Mouse (Mus musculus) left cerebral cortex, adult 2 months (tissue): ENCODE measurements at regions not wholly inside any gene's neighbourhood (a gene's known extent, or its start where the extent isn't known, plus 50 kb on each side); places are given as distances from the start of the nearest gene placed in this dataset.
A peak's percentile ranks its signal among the peaks of the same experiment; 100 is the strongest.
"Not testable (repeated sequence)": the region's sequence is repeated elsewhere in the genome, so short reads cannot be mapped to it uniquely, and the experiment has no call there.

ENCODE experiments used
- DNase-seq, 2 experiments: peaks; one replicate each; pipeline ENCODE4 v3.0.0; 2021 to 2022; ENCODE audit warnings: low spot score in 2 of 2, mixed read lengths in 1 of 2; ENCODE audit errors: extremely low spot score in 1 of 2
- H3K27ac ChIP-seq: fragments of 200-600 bp; 2 replicates; pipeline ENCODE4 v1.8.1; 2022
- H3K4me3 ChIP-seq: fragments of 200-600 bp; 2 replicates; pipeline ENCODE4 v1.8.1; 2022
- CTCF ChIP-seq: fragments of 200-600 bp; IDR thresholded peaks from 2 replicates; pipeline ENCODE4 v1.8.1; 2022; ENCODE audit warnings: antibody characterized with exemption, mild to moderate bottlenecking, moderate library complexity
- intact Hi-C: fragments of 180-260 bp; cut with DNase I; formaldehyde crosslinking; loops from one replicate; pipeline ENCODE4 v1.15.1; 2025

DNA sequence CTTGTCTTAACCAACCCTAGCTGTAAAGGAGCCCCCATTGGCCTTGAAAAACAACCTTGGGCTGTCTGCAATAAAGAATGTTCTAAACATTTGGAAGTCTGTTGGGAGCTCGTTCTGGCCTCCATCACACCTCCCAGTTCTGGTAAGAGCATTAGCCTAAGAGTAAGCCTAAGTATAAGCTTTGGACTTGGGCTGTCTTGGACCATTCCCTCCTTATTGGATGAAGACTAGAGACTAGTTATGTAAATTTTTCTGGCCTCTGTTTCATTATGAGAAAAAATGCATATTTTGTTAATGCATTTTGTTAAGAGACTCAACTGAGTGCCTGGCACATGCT, 140.5 kb upstream of the Tmc3 start:
- no peak overlapping the region for H3K27ac ChIP-seq
- H3K4me3 ChIP-seq = no peak overlapping the region
- TF ChIP-seq CTCF = no peak
- intact Hi-C loops = no loop called here
- no peak for DNase-seq

DNA sequence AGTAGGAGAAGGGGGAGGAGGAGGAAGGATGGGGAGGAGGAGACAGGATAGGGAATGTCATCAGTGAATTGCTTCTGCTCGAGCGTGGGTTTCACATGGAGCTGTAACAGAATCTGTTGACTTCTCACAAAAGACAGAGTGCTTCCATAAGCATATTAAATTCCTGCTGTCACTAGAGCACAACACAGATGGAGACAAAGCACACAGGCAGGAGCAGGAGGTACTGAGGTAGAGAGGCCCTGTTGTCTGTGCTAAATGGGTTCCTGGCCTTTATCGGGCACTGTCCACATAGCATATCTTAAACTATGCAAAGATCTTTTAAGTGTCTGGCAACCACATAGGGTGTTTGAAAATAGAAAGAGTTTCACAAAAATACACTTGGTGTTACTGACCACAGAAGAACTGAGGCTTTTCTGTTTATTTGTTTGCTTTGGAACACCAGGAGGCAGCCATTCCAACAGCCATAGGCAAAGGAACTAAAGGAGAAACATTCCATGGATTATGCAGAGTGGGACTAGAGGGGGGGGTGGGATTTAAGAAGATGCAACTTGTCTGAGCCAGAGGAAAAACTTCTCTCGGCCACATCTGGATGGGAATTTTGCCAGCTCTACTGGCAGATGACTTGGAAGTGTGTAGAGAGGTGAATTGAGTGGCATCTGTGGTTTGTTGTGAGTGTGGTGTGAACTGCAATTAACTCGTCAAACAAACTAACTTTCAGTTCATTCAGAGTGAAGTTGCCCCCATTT, 139.4 kb upstream of the Tmc3 start:
- intact Hi-C loops = no loop called here
- no peak for DNase-seq
- Histone ChIP-seq H3K27ac (no peak overlapping the region), H3K4me3 (no peak overlapping the region)
- no peak for TF ChIP-seq CTCF

DNA sequence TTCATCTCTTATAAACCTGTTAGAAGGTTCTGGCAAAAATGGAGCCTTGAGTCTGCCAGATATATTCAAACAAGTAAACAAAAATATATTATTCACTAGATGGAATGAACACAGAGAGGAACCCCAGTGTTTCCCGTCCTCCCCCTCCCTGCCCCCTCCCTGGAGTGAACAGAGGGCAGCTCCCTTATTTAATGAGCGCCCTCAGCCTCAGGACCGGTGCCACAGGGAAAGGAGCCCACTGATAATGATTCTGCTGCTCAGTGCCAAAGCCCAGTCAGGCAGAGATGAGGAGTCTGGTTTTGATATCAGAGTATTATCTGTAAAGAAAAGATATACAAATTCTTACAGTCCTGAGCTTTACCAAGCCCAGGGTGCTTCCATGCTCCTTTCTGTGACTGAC, 134.4 kb upstream of the Tmc3 start:
- no peak for DNase-seq
- TF ChIP-seq CTCF = no peak
- intact Hi-C loops = no loop called here
- Histone ChIP-seq H3K4me3 (no peak overlapping the region), H3K27ac (no peak overlapping the region)

DNA sequence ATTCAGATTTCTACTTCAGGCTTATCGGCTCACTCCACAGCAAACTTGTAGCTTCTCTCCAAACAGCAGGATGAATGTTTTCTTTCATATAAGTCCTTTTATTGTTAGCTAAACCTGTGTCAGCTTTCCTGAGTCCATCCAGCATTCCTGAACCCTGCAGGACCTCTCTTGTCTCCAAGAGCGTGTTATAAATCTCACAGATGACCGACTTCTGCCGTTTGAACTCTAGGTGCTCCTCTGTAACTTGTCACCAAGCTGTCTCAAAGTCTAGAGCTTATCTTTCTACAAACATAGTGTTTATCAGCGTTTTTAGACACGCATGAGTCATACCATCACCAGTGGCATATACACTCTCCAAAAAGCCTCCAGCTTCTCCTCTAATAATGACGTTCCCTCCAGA, 132.4 kb upstream of the Tmc3 start:
- H3K27ac ChIP-seq = no peak overlapping the region
- no peak for TF ChIP-seq CTCF
- no peak for DNase-seq

DNA sequence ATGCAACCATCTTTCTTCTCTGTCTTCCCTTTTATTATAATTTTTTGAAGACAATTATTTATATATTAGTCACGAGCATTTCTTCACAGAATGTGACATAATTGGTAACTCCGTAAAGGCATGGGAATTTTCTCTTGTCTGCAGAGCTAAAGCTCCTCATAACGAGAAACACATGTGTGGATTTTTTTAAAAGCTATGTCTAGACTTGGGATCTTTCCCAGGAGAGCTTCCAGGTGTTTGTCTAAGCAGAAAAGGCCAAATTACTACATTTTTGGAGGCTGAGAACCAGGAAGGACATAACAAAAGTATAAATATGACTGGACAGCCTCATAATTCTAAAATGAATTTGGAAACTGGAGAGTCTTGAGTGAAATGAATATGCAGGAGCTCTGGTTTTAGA, 125.2 kb upstream of the Tmc3 start:
- Histone ChIP-seq H3K27ac (no peak overlapping the region), H3K4me3 (no peak overlapping the region)
- intact Hi-C loops = no loop called here
- DNase-seq = no peak
- TF ChIP-seq CTCF = no peak

More for the DNA sequence above, 132.4 kb upstream of the Tmc3 start:
- intact Hi-C loops = no loop called here
- no peak overlapping the region for H3K4me3 ChIP-seq

DNA sequence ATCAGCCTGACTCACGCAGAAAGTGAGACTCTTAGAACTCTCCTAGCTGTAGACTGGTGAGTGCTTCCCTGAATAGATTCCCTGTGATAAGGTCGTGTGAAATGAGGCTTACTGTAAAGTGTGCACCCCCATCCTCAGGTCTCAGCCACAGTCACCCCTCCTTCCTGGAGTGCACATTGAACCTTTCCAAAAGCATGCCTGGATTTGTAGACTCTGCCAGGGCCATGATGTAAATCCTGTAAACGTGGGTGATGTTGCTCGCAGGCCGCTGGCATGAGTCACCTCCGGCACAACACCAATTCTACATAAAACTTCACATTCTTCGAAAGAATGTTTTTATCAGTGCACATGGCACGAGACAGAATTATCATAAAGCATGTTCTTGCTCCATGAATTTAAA, 117.7 kb upstream of the Tmc3 start:
- intact Hi-C loops = loop anchor here (5.0 kb wide), 1 partner anchor 85 kb away; no protein-coding TSS in a partner anchor
- no peak for TF ChIP-seq CTCF
- DNase-seq = peak in 1 of 2 experiments; percentile 20
- H3K27ac ChIP-seq = no peak overlapping the region
- no peak overlapping the region for H3K4me3 ChIP-seq

DNA sequence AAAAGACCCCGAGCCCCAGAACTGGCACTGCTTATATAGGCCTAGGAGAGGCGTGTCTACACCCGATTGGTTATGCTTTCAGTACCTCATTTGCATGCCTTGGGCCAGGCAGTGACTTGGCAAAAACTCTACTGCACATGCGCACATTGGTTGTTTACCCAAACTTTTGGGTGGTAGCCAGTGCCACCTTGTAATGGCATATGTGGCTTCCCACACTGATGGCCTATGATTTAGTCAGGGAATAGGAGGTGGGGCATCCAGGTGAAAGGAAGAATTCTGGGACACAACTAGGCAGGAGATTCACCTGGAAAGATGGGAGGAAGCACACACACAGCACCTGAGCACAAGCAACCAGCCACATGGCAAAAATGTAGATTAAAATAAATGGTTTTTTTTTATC, 114.9 kb upstream of the Tmc3 start:
- not testable (repeated sequence) for DNase-seq, H3K27ac ChIP-seq, H3K4me3 ChIP-seq
- intact Hi-C loops = loop anchor here (5.0 kb wide), 1 partner anchor 88 kb away; no protein-coding TSS in a partner anchor

DNA sequence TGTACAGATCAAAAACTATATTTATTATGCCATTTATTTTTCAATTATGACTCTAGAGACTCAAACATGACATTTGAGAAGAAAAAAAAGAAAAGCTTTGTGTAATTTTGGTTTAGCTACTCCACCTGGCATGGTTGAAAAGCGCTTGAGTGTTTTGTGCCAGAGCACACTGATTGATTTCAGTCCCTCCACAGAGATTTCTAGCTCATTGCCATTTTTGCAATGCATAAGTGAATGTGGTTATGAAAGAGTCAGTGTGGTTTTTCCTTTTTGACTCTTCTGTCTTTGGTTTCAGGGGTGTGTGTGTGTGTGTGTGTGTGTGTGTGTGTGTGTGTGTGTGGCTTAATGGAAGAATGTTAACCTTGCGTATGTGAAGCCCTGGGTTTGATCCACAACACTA, 113.6 kb upstream of the Tmc3 start:
- Histone ChIP-seq H3K27ac (no peak overlapping the region), H3K4me3 (no peak overlapping the region)
- no peak for DNase-seq
- TF ChIP-seq CTCF = no peak
- intact Hi-C loops = no loop called here

DNA sequence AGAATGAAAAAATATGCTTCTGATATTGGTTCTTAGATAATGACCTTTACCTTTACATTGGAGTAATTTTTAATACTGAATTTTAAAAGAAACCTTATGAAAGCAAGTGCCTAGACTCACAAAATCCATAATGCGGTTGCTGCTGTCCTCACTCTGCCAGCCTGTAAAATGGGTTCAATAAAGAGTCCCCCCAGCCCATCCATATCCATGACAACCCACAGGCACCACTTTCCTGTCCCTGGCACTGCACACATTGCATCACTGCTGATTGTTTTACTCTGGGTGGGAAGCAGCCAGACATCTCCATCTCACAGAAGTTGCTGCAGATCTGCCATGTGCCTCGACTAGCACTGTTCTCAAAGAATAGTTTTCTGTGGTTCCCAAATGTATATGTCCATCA, 110.3 kb upstream of the Tmc3 start:
- intact Hi-C loops = no loop called here
- no peak overlapping the region for H3K27ac ChIP-seq
- DNase-seq = no peak
- no peak for TF ChIP-seq CTCF
- no peak overlapping the region for H3K4me3 ChIP-seq

DNA sequence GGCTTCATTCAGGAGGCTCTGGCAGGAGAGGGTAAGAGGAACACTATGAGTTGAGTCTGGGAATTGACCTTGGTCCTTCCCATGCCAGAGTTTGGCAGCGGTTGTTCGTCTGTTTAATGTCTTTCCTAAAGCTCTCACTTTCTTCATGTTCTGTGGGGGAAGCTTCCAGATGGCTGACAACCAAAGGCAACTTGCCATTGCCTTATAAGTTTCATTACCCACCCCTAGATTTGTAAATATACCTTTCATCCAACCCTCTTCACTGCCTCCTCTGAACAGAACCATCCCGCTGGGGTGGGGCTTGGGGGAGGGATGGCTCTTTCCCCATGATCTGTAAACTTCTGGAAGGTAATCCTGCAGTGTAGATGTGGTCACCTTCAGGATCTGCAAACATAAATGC, 109.7 kb upstream of the Tmc3 start:
- no peak for DNase-seq
- intact Hi-C loops = no loop called here
- Histone ChIP-seq H3K4me3 (no peak overlapping the region), H3K27ac (no peak overlapping the region)
- TF ChIP-seq CTCF = no peak

DNA sequence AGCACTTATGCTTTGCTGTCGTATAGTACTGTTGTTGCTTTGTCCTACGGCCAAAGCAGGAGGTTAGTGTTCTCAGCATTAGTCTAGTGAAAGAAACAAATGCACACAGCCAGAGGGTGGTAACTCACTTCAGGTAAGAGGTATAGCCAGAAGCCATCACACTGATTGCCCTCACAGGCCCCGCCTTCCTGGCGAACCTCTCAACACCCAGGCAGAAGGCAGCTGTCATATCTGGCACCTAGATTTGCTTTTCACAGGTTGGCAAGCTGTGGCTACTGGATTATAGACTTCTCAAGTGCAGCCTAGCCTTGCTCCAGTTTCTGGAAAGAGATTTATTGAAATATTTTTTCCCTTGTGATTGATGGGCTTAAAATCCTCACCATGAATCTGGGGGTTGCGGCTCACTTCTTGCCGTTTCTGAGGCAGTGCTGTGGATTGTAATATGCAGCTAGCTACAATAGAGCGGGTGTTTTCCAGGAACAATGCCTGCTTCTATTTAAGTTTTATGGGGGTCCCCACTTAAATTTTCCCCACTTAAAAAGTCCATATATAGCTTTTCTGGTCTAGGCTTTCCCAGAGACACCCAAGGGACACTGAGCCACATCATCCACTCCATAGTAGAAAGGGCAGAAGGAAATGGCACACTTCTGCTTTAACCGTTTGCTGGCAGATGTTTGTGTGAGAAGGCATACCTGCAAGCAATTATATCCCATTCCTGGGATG, 109.1 kb upstream of the Tmc3 start:
- Histone ChIP-seq H3K4me3 (no peak overlapping the region), H3K27ac (no peak overlapping the region)
- no peak for TF ChIP-seq CTCF
- DNase-seq = no peak
- intact Hi-C loops = no loop called here

DNA sequence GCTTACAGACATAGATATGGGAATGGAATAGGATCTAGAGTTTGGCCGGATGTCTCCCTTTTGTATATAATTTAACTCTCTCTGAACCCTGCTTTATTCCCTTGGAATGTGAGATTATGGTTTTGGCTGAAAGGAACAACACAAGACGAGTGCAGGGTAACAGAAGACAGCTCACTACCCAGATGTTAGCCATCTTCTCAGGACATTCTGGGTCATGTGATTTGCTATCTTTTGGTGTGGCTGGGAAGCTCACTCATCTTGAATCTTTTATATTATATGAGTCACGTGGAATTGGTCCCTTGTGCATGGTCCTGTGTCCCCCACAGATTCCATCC, 108.6 kb upstream of the Tmc3 start:
- intact Hi-C loops = no loop called here
- Histone ChIP-seq H3K4me3 (no peak overlapping the region), H3K27ac (no peak overlapping the region)
- no peak for TF ChIP-seq CTCF
- no peak for DNase-seq

DNA sequence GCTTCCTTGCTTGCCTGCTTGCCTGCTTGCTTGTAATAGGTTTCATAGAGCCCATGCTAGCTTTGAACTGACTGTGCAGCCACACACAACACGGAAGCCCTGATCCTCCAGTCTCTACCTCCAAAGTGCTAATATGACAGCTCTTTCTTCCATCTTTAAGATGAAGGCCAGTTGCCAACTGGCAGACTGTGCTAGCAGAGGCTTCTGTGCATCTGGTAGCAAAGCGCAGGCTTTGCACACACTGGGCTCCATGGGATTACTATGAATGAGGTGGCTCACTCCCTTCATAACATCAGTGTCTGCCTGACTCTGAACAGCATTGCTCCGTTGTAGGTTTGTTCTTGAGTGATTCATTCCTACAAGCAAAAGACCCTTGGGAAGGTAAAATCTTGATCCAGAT, 107.9 kb upstream of the Tmc3 start:
- TF ChIP-seq CTCF = no peak
- no peak for DNase-seq
- intact Hi-C loops = no loop called here
- Histone ChIP-seq H3K27ac (no peak overlapping the region), H3K4me3 (no peak overlapping the region)
